Mouse (Mus musculus) thymus, adult 2 months (tissue): Measurements from ENCODE around the gene Bcorl1. TPM values are rescaled to one million over a fixed set of nuclear protein-coding genes. Genes with fewer than 3 reads are reported as not detected.

Experiments used
- DNase-seq: peaks from one replicate; pipeline ENCODE4 v3.0.0; 2021
- H3K27ac ChIP-seq: fragments of 200-500 bp; 2 replicates; pipeline ENCODE4 v1.5.1; 2012; ENCODE audit warnings: low read length, control low read depth; ENCODE audit not compliant: control insufficient read depth, insufficient read depth
- H3K27me3 ChIP-seq: fragments of 200-500 bp; 2 replicates; pipeline ENCODE4 v1.6.1; 2012; ENCODE audit warnings: mild to moderate bottlenecking, low read length, moderate library complexity, mixed read lengths; ENCODE audit not compliant: control insufficient read depth, insufficient read depth
- H3K36me3 ChIP-seq: fragments of 200-500 bp; 2 replicates; pipeline ENCODE4 v1.6.1; 2012; ENCODE audit warnings: mild to moderate bottlenecking, low read length, moderate library complexity; ENCODE audit not compliant: control insufficient read depth, insufficient read depth
- H3K4me1 ChIP-seq: fragments of 200-500 bp; replicated peaks from 2 replicates; pipeline ENCODE4 v1.6.1; 2012; ENCODE audit warnings: low read length; ENCODE audit not compliant: control insufficient read depth, insufficient read depth
- H3K4me3 ChIP-seq: fragments of 200-500 bp; 2 replicates; pipeline ENCODE4 v1.5.1; 2012; ENCODE audit warnings: mild to moderate bottlenecking, low read length, control low read depth, moderate library complexity; ENCODE audit not compliant: control insufficient read depth, insufficient read depth
- CTCF ChIP-seq: fragments of 200-500 bp; IDR thresholded peaks from 2 replicates; pipeline ENCODE4 v1.5.1; 2012; ENCODE audit warnings: mild to moderate bottlenecking, control low read depth, low read length, moderate library complexity, borderline replicate concordance; ENCODE audit not compliant: control insufficient read depth, poor library complexity, insufficient read depth; ENCODE audit errors: extremely low read depth
- POLR2A ChIP-seq: fragments of 200-500 bp; IDR thresholded peaks from 2 replicates; pipeline ENCODE4 v1.6.1; 2012; ENCODE audit warnings: mild to moderate bottlenecking, low read length, control low read depth, moderate library complexity; ENCODE audit not compliant: control insufficient read depth, poor library complexity, insufficient read depth; ENCODE audit errors: extremely low read depth
- WGBS: fragments of 180-500 bp; shearing (Covaris S2); methylation state at CpG from one replicate; pipeline ENCODE4 v1.1.7; 2018; 5-methylcytosine and 5-hydroxymethylcytosine counted together
- polyA plus RNA-seq: library from polyadenylated mRNA; depleted of rRNA; stranded (reverse); fragments of >200 nt; gene quantifications from 2 replicates; pipeline ENCODE4 v1.2.3, GENCODE M21; 2012; rRNA removed

The Bcorl1 gene
- polyA plus RNA-seq, 1 experiment, result 7.8 TPM

DNA sequence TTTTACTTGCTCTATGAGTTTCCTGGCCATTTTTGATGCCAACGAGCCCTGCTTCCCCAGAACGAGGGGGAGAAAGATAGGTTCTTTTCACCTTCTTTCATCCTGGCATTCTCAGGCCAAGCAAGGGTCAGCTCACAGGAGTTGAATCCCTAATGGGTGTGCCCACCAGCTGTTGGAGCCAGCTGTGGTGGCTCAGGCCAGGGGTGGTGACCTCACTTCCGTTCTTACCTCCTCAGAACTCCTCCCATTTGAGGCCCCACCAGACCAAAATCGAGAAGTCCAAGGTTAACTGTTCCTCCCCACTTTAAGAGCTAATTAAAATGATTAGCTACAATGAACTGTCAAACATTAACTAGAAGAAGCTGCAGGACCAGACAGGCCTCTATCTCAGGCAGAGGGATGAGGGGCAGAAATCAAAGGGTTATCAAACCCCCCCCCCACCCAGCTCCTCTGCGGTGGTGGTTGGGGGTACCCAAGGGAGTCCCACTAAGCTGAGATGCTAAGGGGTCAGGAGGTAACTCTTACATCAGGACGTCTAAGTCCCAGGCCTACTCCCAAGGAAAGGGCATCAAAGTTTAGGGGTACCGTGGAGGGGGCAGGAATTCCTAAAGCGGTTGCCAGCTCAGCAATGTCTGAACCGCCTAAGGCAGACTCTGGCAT, 111.2 kb downstream of the Bcorl1 start:
- H3K27me3 ChIP-seq, result no peaks in the 10 kb centered on the region
- TF ChIP-seq CTCF (no peak), POLR2A (no peak)
- H3K36me3 ChIP-seq, result no peaks in the 10 kb centered on the region
- H3K4me3 ChIP-seq, result peak overlapping the region; percentile 100
- H3K27ac ChIP-seq, result peak overlapping the region; percentile 63
- DNase-seq, result no peak
- 4% methylated on average over 9 of the region's 9 CpGs for WGBS
- peaks cover 46% of the 10 kb centered on the region for H3K4me1 ChIP-seq

DNA sequence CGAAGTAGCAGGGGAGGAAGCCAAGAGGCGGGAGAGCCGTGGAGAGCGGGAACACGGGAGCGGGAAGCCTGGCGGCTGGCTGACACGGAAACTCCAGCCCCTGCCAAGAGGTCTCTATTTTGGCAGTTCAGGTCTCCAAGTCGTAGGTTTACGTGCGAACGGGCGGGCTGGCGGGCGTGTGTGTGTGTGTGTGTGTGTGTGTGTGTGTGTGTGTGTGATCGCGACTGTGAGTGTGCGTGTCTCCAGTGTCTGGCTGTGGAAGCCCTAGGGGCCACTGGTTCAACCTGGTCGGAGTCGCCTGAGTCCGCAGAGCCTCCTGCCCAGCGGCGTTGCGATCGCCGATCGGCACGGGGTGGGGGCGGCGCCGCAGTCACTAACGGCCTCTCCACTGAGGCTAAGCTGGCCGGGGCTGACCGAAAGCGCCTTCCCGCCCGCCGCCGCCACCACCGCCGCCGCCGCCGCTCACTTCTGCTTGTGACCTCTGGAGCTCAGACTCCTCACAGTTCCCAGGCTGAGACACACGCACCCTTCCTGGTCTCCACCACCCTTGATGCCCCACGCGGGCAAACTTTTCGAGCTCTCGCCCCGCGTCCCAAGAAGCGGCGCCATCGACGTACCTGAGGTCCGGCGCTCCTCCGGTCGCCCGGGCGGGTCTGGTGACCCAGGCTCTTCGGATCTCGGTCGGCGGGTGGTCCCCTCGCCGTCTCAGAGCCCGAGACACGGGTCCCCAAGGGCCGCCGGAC, 111.9 kb downstream of the Bcorl1 start:
- Histone ChIP-seq H3K4me3 (peak overlapping the region; percentile 100), H3K4me1 (peaks cover 44% of the 10 kb centered on the region), H3K27ac (peak overlapping the region; percentile 63; the same call in 1 of the 2 replicates), H3K36me3 (no peaks in the 10 kb centered on the region), H3K27me3 (no peaks in the 10 kb centered on the region)
- TF ChIP-seq CTCF, result no peak
- no peak for TF ChIP-seq POLR2A
- under 1% methylated on average over 48 of the region's 71 CpGs for WGBS
- peak; percentile 32 for DNase-seq

DNA sequence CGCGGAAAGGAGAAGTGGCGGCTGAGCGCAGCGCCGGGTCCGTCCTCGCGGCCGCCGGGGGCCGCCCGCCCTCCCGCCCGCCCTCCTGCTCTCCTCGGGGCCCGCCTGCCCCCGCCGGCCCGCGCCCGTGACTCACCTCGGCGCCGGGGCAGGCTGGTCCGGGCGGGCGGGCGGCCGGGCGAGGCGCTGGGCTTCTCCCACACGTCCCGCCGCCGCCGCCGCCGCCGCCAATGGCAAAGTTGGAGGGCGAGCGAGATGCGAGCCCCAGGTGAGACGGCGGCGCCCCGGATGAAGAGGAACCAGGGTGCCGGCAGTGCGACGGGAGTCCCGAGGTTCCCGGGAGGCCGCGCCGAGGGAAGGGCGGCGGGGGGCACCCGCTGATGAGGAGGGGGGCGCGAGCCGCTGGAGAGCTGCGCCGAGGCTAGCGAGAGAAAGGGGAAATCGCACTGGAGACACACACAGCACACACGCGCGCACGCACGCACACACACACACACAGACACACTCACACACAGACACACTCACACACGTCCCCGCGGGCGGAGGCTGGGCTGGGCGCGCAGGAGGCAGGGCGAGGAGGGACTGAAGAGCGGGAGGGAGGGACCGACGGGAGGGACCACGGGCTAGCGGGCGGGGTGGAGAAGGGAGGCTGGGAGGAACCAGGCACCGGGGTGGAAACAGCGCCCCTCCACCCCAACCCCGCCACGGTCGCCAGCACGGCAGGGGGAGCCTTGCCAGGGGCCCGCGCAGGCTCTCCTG, 112.8 kb downstream of the Bcorl1 start:
- 0% methylated on average over 62 of the region's 91 CpGs for WGBS
- H3K27me3 ChIP-seq, result no peaks in the 10 kb centered on the region
- peak overlapping the region; percentile 100 for H3K4me3 ChIP-seq
- H3K27ac ChIP-seq, result peak overlapping the region; percentile 55; the same call in 1 of the 2 replicates
- H3K36me3 ChIP-seq, result no peaks in the 10 kb centered on the region
- no peak for TF ChIP-seq CTCF
- TF ChIP-seq POLR2A, result peak; percentile 25; the same call in 1 of the 2 replicates
- peaks cover 41% of the 10 kb centered on the region for H3K4me1 ChIP-seq
- peak; percentile 77 for DNase-seq

DNA sequence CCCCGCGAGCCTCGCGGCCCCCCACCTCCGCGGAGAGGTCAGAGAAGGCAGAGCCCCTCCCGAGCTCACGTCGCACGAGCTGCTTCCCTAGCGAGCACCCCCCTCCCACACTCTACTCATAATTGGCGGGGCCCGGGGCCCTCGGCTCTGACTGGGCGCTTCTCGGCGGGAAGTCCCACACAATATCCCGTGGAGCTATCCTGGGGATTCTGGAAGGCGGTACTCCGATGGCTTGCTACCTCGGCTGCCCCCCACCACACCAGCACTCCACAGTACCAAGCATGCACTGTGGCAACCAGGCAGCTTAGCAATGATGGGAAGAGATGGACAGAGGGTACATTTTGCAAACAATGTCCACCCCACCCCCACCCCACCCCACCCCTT, 113.3 kb downstream of the Bcorl1 start:
- TF ChIP-seq POLR2A (no peak), CTCF (no peak)
- H3K27ac ChIP-seq, result peak overlapping the region; percentile 55
- 0% methylated on average over 19 of the region's 21 CpGs for WGBS
- peaks cover 38% of the 10 kb centered on the region for H3K4me1 ChIP-seq
- H3K27me3 ChIP-seq, result no peaks in the 10 kb centered on the region
- H3K36me3 ChIP-seq, result no peaks in the 10 kb centered on the region
- peak overlapping the region; percentile 68 for H3K4me3 ChIP-seq
- no peak for DNase-seq

DNA sequence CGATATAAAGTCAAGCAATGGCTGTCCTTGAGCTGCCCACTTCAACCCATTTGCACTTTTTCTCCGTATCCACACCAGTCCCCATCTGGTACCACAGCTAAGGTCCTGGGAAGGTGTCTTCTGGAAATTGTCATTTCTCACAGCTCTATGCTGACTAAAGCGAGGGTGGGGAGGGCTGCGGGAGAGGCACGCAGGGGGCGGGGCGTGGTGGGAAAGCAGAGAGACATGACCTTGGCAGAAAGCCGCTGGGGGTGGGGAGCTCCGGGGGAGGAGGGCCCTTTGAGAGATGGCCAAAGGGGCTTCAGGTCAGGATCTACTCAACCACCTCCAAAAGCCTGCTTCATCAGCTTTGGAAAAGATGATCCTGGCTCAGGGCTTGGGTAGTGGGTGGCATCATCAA, 113.9 kb downstream of the Bcorl1 start:
- DNase-seq, result peak; percentile 54
- TF ChIP-seq CTCF (no peak), POLR2A (no peak)
- Histone ChIP-seq H3K27me3 (no peaks in the 10 kb centered on the region), H3K36me3 (no peaks in the 10 kb centered on the region), H3K4me3 (peak overlapping the region; percentile 68), H3K27ac (peak overlapping the region; percentile 55), H3K4me1 (peaks cover 32% of the 10 kb centered on the region)
- WGBS, result 4% methylated on average over 9 of the region's 9 CpGs

DNA sequence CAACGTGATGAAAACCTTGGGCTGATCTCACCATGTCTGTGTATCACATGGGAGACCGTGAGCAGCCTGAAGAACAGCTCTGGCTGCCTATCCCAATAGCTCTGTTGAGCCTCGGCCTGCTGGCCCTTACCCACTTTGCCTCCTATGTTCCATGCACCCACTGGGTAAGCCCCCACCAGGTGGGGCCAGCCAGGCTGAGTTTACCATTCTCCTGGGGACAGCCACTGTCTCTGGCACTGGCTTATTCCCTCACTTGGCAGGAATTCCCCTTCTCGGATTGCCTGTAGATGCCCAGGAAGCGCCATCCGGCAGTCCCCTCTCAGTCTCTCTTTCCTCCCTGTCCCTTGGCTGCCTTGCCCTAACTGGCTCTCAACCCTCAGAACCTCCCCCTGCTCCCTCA, 115.8 kb downstream of the Bcorl1 start:
- H3K4me1 ChIP-seq, result peaks cover 21% of the 10 kb centered on the region
- no peaks in the 10 kb centered on the region for H3K27me3 ChIP-seq
- TF ChIP-seq POLR2A (no peak), CTCF (no peak)
- no peaks in the 10 kb centered on the region for H3K36me3 ChIP-seq
- WGBS, result 25% methylated on average over 5 of the region's 6 CpGs
- no peak for DNase-seq
- no peak overlapping the region for H3K27ac ChIP-seq
- H3K4me3 ChIP-seq, result no peak overlapping the region

Other genes starting within 250 kb of the Bcorl1 start
- 0.89 and 1.1 TPM in 2 replicates for gene Xpnpep2, start 232.6 kb upstream of the Bcorl1 start, polyA plus RNA-seq
- 311 and 314 TPM in 2 replicates for gene Sash3, start 194.9 kb upstream of the Bcorl1 start, polyA plus RNA-seq
- gene Zdhhc9, start 132.5 kb upstream of the Bcorl1 start, polyA plus RNA-seq, result 22.4 and 25.7 TPM in 2 replicates
- gene Utp14a, start 84.5 kb upstream of the Bcorl1 start, polyA plus RNA-seq, result 3.7 and 3.8 TPM in 2 replicates
- 90.5 and 92.3 TPM in 2 replicates for gene Elf4, start 121.8 kb downstream of the Bcorl1 start, polyA plus RNA-seq
- 11.8 and 12.1 TPM in 2 replicates for gene Aifm1, start 172.2 kb downstream of the Bcorl1 start, polyA plus RNA-seq
- 2.0 and 2.5 TPM in 2 replicates for gene Rab33a, start 177.9 kb downstream of the Bcorl1 start, polyA plus RNA-seq